8 mouse cellular contexts compared by ENCODE assay signal in genomic region chr14:76875266-76875900, GRCm38 (mm10).
DNase-seq lines count a peak whose midpoint lies in the region; ATAC-seq and TF ChIP-seq lines count a peak whose summit lies in the region.

No protein-coding gene starts in this region.

- WGBS in forebrain, embryonic 14.5 days, result 59% methylated on average over 8 of the region's 8 CpGs
- WGBS in forebrain, embryonic 13.5 days, result 52% methylated on average over 8 of the region's 8 CpGs
- WGBS in kidney, embryonic 16.5 days, result 38% methylated on average over 8 of the region's 8 CpGs
- 46% methylated on average over 8 of the region's 8 CpGs for WGBS in midbrain, embryonic 12.5 days

- TF ChIP-seq CTCF in cortical plate, adult 2 months (IDR thresholded peaks at IDR 0.05; ENCODE audit: extremely low read depth, insufficient read depth, low read length), result no peak

- no peaks in the 10 kb centered on the region for H3K9me3 ChIP-seq in forebrain, embryonic 14.5 days (replicated peaks; ENCODE audit: control insufficient read depth, low read length)
- H3K9me3 ChIP-seq in forebrain, embryonic 13.5 days (replicated peaks), result no peaks in the 10 kb centered on the region
- no peaks in the 10 kb centered on the region for H3K9me3 ChIP-seq in kidney, embryonic 16.5 days (ENCODE audit: low read length)
- no peaks in the 10 kb centered on the region for H3K9me3 ChIP-seq in midbrain, embryonic 12.5 days

- H3K27me3 ChIP-seq in forebrain, embryonic 14.5 days (replicated peaks; ENCODE audit: control insufficient read depth, insufficient read depth, low read length), result no peaks in the 10 kb centered on the region
- H3K27me3 ChIP-seq in forebrain, embryonic 13.5 days, result no peaks in the 10 kb centered on the region
- no peaks in the 10 kb centered on the region for H3K27me3 ChIP-seq in kidney, embryonic 16.5 days (ENCODE audit: insufficient read depth, low read length)
- H3K27me3 ChIP-seq in midbrain, embryonic 12.5 days, result peaks cover 13% of the 10 kb centered on the region

- no peaks in the 10 kb centered on the region for H3K36me3 ChIP-seq in forebrain, embryonic 14.5 days (ENCODE audit: control insufficient read depth, insufficient read depth, low read length)
- no peaks in the 10 kb centered on the region for H3K36me3 ChIP-seq in forebrain, embryonic 13.5 days (ENCODE audit: poor library complexity, severe bottlenecking)
- H3K36me3 ChIP-seq in kidney, embryonic 16.5 days (ENCODE audit: insufficient read depth, low read length), result no peaks in the 10 kb centered on the region
- no peaks in the 10 kb centered on the region for H3K36me3 ChIP-seq in midbrain, embryonic 12.5 days

- H3K4me1 ChIP-seq in forebrain, embryonic 14.5 days (ENCODE audit: control insufficient read depth, insufficient read depth, low read length), result 0 out of 2 replicates have a peak, but pooled peaks cover 4% of the 10 kb centered on the region
- peaks cover 14% of the 10 kb centered on the region for H3K4me1 ChIP-seq in forebrain, embryonic 13.5 days
- H3K4me1 ChIP-seq in cortical plate, adult 2 months (ENCODE audit: control insufficient read depth, insufficient read depth, low read length), result peaks cover 8% of the 10 kb centered on the region
- peaks cover 39% of the 10 kb centered on the region for H3K4me1 ChIP-seq in kidney, embryonic 16.5 days (ENCODE audit: insufficient read depth, low read length)
- H3K4me1 ChIP-seq in midbrain, embryonic 12.5 days, result peaks cover 17% of the 10 kb centered on the region

- no peak for ATAC-seq in forebrain, embryonic 14.5 days
- ATAC-seq in forebrain, embryonic 13.5 days, result no peak
- ATAC-seq in kidney, embryonic 16.5 days (ENCODE audit: low FRiP score, low TSS enrichment), result peak; percentile 64; the same call in 1 of the 2 replicates
- ATAC-seq in midbrain, embryonic 12.5 days (ENCODE audit: low FRiP score, low read depth), result no peak

- H3K9ac ChIP-seq in forebrain, embryonic 14.5 days (ENCODE audit: low read length), result no peak overlapping the region
- no peak overlapping the region for H3K9ac ChIP-seq in forebrain, embryonic 13.5 days
- no peak overlapping the region for H3K9ac ChIP-seq in kidney, embryonic 16.5 days (replicated peaks; ENCODE audit: low read length)
- H3K9ac ChIP-seq in midbrain, embryonic 12.5 days (replicated peaks), result no peak overlapping the region

- no peak overlapping the region for H3K4me2 ChIP-seq in forebrain, embryonic 14.5 days (ENCODE audit: low read length)
- H3K4me2 ChIP-seq in forebrain, embryonic 13.5 days, result no peak overlapping the region
- H3K4me2 ChIP-seq in kidney, embryonic 16.5 days (replicated peaks; ENCODE audit: low read depth, low read length), result no peak overlapping the region; the same call in 1 of the 2 replicates
- H3K4me2 ChIP-seq in midbrain, embryonic 12.5 days (replicated peaks), result no peak overlapping the region

- H3K27ac ChIP-seq in forebrain, embryonic 14.5 days (ENCODE audit: low read depth, low read length), result peak overlapping the region; percentile 29; the same call in 1 of the 2 replicates
- H3K27ac ChIP-seq in forebrain, embryonic 13.5 days, result no peak overlapping the region
- H3K27ac ChIP-seq in cortical plate, adult 2 months (ENCODE audit: insufficient read depth, low read length), result 0 out of 2 replicates have a peak overlapping the region, but pooled peaks have one; percentile 5
- peak overlapping the region; percentile 91 for H3K27ac ChIP-seq in kidney, embryonic 16.5 days (ENCODE audit: low read length)
- H3K27ac ChIP-seq in midbrain, embryonic 12.5 days (replicated peaks), result peak overlapping the region; percentile 63; the same call in 1 of the 2 replicates

- no peak overlapping the region for H3K4me3 ChIP-seq in forebrain, embryonic 14.5 days (ENCODE audit: low read depth, low read length)
- H3K4me3 ChIP-seq in forebrain, embryonic 13.5 days, result no peak overlapping the region
- no peak overlapping the region for H3K4me3 ChIP-seq in cortical plate, adult 2 months (ENCODE audit: insufficient read depth, low read length)
- H3K4me3 ChIP-seq in kidney, embryonic 16.5 days (ENCODE audit: low read length), result no peak overlapping the region
- H3K4me3 ChIP-seq in midbrain, embryonic 12.5 days, result no peak overlapping the region

- no peak for TF ChIP-seq POLR2A in cortical plate, adult 2 months (IDR thresholded peaks at IDR 0.05; ENCODE audit: extremely low read depth, insufficient read depth, low read length)

- DNase-seq in forebrain, embryonic 14.5 days (ENCODE audit: low spot score), result no peak
- no peak for DNase-seq in cerebellum, postnatal 36 days
- no peak for DNase-seq in ovary, postnatal 36 days (ENCODE audit: low spot score)
- no peak for DNase-seq in cerebellum, adult 11 months
